Mouse (Mus musculus): Measurements from ENCODE around the gene Bcl6. TPM values are rescaled to one million over a fixed set of nuclear protein-coding genes. Genes with fewer than 3 reads are reported as not detected.

Gene Bcl6
- total RNA-seq, 2 experiments from 2014 or later: 2.1 to 5.7 TPM

DNA sequence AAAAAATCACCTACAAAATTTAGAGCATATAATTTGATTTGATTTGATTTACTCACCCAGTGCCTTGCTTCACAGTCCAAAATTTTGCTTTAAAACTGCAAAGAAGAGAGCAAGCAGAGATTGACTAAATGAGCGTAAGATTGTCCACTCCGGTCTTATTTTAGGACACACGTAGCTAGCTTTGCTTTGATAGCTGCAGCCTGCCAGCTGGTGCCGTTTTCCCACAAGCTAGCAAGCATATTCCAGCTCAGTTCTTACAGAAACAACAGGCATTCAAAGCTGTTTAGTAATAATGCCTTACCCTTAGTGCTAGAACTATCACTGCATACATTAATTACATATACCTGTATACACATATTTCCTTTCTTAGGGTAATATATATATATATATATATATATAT lies 10.2 kb downstream of the Bcl6 start:
- ATAC-seq (replicated peaks; ENCODE audit: poor library complexity, severe bottlenecking): no peak

DNA sequence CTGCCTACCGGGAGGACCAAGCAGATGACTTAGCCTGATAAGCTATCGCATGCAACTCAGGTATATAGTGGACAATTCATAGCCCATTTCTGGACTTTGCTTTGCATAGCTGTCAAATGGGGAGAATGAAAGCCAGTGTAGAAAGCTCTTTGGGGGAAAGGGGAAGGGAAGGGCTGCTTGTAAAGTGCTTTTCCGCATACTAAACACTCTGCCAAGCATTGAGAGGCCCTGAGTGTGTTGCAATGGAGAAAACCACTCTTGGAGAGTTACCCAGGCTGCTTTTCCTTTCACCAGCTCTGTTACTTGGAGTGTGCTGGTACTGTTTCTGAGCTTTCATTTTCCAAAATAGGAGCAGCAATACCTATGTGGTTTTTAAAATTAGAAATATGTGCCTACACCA lies 10.9 kb downstream of the Bcl6 start:
- no peak for ATAC-seq (replicated peaks; ENCODE audit: poor library complexity, severe bottlenecking)

DNA sequence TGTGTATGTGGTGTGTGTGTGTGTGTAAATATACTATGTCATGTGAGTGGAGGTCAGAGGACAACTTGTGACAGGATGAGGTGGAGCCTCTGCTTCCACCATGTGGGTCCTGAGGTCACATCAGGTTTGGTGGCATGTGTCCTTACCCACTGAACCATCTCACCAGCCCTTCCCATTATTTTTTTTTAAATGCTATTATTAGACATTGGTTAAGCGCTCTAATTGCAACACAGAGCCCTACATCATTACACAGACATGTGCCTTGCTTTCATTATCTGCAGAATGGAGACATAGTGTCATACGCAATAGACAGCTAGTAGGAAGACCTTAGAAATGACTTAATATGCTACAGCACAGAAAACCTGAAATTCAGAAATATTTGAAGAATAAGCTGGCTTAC lies 12.5 kb downstream of the Bcl6 start:
- ATAC-seq (replicated peaks; ENCODE audit: poor library complexity, severe bottlenecking): peak; percentile 38

DNA sequence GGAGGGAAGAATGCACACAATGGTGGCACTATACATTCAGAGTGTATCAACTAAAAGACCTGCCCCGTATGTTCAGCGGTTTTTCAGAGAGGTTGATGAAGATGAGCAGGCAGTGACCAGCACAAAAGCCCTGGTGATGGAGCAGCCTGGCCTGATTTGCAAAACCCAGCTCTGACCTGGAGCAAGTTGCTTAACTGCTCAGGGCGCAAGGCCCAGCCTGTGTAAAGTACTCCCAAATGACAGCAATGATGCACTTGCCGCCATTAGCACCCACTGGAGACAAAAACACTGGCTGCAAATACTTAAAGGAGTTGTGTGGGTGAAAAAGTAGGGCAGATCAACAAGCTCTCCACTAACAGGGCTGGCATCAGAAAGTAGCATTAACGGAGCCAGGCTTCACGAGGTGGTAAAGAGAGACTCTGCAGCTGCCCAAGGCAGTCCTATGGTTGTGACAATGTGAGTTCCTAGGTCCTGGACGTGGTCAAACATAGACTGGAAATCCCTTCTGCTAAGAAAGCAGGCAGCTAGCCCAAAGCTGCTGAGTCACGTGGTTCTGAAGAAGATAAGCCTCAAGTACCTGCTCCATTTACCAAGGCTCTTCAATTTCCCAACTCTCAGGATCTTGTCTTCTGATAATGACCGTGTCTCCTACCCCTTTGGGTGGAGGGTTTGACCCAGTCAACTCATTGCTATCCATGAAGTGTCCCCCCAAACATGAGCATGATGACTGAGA lies 14.9 kb downstream of the Bcl6 start:
- ATAC-seq (replicated peaks; ENCODE audit: poor library complexity, severe bottlenecking): no peak

DNA sequence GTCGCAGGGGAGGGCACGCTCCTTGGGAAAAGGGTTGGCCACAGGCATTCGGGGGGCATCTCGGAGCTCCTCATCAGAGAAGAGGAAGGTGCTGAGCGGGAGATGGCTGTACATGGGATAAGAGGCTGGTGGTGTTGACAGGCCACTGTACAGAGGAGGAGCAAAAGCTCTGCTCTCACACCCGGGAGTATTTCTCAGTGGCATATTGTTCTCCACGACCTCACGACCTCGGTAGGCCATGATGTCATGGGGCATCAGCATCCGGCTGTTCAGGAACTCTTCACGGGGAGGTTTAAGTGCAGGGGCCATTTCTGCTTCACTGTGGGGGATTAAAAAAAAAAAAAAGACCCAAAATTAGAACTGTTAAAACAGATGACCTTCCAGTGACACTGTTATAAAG lies 15.8 kb downstream of the Bcl6 start:
- ATAC-seq (replicated peaks; ENCODE audit: poor library complexity, severe bottlenecking): no peak

DNA sequence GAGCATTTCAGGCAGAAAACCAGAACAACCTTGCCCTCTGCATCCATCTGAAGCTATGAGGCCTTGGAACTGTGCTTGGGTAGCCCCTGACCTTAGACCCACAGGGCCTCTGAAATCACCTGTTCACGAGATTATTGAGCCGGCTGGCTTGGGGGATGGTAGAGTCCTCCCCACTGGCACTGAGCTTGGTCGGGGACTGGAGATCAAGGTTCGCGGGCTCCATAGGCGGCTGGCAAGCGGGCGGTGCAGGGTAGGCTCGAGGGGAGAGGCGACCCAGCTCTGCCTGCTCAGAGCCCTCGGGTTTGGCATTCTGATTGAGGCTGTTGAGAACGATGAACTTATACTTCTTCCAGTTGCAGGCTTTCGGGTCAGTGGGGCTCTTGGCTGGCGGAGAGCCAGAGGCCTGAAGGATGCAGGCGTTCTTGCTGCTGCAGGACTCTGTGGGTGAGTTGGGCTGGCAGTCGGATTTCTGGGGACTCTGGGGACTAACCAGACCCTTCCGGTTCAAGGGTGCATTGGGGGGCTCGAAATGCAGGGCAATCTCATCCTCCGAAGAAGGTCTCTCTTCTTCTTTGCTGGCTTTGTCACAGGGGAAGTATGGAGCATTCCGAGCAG lies 16.4 kb downstream of the Bcl6 start:
- ATAC-seq (replicated peaks; ENCODE audit: poor library complexity, severe bottlenecking): no peak

DNA sequence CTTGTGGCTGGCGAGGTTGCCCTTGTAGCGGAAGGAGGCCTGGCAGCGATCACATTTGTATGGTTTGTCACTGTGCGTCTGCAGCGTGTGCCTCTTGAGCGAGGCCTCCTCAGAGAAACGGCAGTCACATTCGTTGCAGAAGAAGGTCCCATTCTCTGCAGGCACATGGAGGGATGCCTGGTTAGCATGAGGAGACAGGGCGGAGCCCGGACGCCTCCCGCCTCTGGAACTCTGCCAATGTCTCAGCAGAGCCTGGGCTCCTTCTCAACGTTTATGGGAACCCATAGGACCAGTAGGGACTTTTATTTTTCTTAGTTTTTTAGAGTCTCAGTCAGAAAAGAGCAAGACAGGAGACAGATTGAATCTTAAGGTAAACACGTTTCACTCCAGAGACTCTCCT lies 18.7 kb downstream of the Bcl6 start:
- ATAC-seq (replicated peaks; ENCODE audit: poor library complexity, severe bottlenecking): no peak

DNA sequence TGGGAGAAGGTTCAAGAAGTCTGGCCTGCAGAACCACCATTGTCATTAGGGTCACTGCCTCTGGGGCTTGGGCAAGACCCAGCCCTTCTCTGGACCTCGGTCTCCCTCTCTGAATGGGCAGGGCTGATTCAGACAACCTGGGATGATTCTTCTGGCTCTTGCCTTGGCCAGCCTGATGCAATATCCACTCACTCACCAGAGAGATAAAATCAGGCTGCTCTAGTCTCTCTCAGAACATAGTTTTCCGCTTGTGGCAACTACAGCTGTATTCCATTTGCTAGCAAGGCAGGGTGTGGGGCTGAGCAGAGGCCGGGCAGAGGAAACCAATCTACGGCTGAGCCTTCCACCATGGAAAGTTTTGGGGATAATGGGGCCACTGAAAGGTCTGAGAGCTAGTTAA lies 19.8 kb downstream of the Bcl6 start:
- no peak for ATAC-seq (replicated peaks; ENCODE audit: poor library complexity, severe bottlenecking)

DNA sequence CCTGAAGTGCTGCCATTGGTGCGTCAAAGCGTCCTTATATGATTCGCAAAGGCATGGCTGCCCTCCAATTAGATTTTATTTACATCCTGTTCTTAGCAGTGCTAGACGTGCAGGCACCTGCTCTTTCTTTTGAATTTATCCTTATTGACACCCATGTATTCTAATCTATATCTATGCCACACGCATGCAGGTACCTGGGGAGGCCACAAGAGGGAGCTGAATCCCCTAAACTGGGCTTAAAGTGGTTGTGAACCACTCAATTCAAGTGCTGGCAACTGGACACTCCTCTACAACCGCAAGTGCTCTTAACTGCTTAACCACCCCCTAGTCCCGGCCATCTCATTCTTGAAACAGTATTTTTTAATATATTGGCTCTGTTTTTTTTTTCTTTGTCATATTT lies 21.4 kb downstream of the Bcl6 start:
- ATAC-seq (replicated peaks; ENCODE audit: poor library complexity, severe bottlenecking): 0 out of 2 replicates have a peak, but pooled peaks have one; percentile 46

DNA sequence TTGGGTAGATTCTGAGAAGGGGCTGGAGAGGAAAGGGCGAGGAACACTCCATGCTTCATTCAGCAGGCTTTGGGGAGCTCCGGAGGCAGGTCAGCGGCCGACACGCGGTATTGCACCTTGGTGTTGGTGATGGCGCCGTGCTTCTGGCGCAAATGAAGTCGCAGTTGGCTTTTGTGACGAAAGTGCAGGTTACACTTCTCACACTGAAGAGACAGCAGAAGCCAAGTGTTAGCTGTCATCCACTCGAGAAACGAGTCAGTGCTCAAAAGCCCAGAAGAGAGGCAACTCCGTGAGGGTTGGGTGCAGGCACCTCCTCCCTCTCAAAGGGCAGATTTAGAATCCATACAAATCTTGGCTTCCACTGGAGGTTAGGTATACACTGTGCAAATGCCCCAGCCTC lies 22.6 kb downstream of the Bcl6 start:
- no peak for ATAC-seq (replicated peaks; ENCODE audit: poor library complexity, severe bottlenecking)

DNA sequence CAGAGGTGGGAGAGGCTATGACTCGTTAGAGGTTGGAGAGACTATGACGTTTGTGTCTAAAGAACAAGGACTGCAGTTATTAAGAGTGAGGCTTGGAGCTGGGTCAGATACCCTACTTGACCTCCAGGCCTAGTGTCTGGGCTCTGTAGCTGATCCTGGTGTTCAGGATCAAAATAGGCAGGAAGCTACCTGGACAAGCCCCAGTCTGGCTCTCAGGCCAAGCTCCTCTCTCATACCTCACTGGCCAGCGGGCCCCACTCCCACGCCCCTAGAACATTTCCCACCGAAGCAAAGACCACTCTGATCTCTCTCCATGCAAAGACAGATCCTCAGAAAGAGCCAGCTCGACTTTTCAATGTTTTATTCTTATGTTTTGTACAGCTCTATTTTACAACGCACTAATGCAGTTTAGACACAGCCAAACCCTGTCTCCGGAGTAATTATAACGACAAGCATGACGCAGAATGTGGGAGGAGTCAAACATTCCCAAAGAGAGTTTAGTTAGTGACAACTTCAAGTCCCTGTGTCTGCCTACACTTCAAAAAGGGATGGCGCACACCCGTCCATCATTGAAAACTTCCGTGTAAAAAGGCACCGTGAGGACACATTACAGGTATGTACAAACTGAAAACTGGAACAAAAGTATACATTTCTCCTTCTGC lies 23.8 kb downstream of the Bcl6 start:
- ATAC-seq (replicated peaks; ENCODE audit: poor library complexity, severe bottlenecking): no peak

DNA sequence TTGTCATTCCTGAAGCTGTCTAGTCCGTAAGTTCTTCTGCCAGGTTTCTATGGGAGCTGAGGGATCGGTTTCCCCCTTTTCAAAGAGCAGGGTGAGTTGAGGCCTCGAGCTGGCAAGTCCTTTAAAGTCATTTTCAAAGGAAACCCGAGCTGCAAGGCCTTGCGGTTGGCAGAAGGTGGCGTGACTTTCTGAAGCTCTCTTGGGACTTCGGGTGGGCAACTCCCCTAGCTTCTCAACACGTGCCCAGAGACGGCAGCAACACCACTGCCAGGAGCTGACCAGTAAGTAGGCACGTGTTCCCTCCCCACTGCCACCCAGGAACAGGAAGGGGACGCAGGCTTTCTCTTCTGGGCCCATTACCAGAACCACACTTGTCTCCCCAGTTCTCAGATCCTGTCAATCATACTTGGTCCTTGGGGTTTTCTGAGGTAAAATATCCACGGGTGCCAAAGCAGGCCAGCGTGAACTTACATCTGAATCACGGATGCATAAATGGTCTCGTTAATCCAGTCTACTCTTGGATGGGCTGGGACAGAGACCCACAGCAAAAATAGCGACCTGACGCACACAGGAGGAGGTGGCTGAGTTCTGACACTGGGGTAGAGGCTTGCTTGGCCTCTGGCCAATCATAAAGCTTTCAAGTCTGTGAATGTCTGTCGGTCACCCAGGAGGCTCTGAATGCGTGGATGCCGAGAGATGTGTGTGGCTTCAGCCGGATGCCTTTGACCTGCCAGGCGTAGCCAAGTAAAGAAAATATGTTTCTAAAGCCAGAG lies 24.6 kb downstream of the Bcl6 start:
- ATAC-seq (replicated peaks; ENCODE audit: poor library complexity, severe bottlenecking): no peak

DNA sequence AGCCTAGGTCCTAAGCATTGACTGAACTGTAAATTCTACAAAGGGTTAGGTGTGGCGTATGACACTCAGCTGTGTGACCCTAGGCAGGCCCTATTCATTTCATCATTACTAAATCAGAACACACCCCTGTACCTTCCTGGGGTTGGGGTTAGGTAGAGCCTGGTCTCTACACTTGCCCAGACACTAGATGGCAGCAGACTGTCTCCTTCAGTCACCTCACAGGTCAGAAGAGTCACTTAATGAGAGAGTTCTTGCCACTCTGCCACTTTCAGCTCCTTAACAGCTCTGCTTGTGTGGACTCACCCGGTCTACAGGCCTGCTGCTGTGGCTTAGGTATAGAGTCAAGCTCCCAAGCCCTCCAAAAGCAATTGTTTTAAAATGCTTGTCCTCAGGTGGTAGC lies 26.3 kb downstream of the Bcl6 start:
- ATAC-seq (replicated peaks; ENCODE audit: poor library complexity, severe bottlenecking): 0 out of 2 replicates have a peak, but pooled peaks have one; percentile 14

DNA sequence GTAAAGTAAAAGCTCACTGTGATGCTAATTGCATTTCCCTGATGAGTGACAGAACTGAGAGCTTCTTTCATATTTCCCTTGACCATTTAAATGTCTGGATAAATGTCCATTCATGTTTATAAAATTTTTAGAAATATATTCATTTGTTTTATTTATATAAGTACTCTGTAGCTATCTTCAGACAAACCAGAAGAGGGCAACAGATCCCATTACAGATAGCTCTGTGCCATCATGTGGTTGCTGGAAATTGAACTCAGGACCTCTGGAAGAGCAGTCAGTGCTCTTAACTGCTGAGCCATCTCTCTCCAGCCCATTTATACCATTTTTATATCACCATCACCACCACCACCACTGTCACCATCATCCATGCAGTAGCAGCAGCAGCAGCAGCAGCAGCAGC lies 29.7 kb downstream of the Bcl6 start:
- no peak for ATAC-seq (replicated peaks; ENCODE audit: poor library complexity, severe bottlenecking)

DNA sequence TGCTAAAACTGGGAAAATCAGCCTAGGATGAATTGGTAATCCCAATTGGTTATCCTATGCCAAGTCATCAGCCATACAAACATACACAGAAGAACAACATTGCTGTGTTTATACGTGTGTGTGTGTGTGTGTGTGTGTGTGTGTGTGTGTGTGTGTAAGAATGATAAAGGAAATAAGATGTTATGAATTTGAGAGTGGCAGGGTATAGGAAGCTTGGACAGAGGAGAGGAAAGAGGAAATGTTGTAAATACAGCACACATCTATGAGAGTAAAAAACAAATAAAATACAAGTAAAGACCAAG lies 34.7 kb downstream of the Bcl6 start:
- ATAC-seq (replicated peaks; ENCODE audit: poor library complexity, severe bottlenecking): no peak

DNA sequence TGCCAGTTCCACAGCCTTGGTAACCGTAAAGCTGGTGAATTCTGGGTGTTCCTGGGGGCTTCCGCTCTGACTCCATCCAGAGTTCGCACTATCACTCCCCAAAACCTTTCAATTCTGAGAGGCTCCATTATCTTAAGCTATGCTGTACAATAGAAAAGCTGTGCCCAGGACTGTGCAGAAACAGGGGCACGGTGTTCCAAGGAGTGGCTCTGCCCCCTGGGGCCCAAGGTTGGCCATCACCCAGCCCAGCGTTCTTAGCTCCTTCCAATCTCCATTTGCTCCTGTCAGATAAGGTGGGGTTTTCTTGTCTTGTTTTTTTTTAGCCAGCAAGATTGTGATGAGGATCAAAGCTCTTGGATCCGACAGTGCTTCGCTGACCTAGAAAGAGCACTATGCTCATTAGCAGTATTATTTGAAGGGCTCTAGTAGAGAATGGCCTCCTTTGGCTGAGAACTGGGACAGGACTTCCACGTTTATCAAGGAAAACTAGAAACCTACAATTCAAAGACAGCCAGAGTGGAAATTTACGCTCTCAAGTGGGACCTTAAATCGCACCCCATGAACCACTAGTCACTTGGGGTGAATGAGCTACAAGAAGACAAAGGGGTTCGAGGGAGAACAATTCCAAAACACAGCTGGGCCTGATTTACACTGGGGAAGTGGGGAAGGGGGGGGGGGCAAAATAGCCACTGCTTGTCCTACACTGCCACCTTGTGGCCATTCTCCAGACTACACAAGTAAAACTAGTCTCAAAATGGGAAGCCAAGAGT lies 35.3 kb downstream of the Bcl6 start:
- ATAC-seq (replicated peaks; ENCODE audit: poor library complexity, severe bottlenecking): peak; percentile 55

DNA sequence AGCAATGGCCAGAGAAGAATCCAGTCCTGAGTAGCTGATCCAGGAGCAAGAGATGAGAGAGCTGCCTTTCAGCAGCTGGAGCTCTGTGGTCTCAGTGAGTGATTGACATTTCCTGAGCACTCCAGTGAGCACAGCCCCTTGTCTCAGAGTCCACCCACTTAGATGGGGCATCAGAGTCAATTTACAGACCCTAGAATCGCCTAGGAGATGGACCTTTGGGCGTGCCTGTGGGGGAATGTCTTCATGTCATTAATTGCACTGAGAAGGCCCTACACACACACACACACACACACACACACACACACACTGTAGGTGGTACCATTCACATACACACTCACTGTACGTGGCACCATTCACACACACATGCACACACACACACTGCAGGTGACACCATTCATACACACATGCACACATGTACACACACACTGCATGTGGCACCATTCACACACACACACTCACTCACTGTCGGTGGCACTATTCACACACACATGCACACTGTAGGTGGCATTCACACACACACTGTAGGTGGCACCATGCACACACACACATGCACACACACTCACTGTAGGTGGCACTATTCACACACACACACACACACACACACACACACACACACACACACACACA lies 36.4 kb downstream of the Bcl6 start:
- no peak for ATAC-seq (replicated peaks; ENCODE audit: poor library complexity, severe bottlenecking)

DNA sequence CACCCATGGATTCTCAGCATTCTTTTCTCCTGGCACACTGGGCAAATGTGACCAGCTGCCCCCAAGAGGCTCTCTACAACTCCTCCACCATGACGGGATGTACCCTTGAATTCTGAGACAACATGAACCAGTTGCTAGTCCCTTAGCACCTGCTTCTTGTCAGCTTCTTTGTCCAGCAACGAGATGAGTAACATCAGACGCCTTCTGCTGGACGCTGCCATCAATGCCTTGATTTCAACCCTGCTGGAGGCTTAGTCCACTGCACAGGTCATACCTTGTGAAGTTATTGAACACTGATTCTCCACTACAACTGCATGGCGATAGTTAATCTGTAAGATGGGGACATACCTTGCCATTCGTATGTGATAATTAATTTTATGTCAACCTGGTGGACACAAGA lies 41.0 kb downstream of the Bcl6 start:
- no peak for ATAC-seq (replicated peaks; ENCODE audit: poor library complexity, severe bottlenecking)

DNA sequence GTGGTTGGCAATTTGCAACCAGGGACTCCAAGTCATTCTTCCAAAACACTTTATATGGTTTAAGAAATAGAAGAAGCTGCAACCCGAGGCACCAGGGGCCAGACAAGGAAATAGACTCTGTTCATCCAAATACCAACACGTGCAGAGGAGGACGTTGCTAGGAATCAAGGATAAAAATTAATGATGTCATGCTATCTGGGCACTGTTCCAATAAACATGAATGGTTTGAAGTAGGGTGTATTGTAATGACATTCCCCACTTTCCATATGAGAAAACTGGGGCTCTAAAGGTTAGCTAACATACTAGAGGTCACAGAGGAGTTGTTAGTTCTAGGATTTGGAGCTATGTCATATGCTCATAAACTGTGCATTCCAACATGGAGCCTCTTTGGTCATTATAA lies 43.9 kb downstream of the Bcl6 start:
- ATAC-seq (replicated peaks; ENCODE audit: poor library complexity, severe bottlenecking): no peak

DNA sequence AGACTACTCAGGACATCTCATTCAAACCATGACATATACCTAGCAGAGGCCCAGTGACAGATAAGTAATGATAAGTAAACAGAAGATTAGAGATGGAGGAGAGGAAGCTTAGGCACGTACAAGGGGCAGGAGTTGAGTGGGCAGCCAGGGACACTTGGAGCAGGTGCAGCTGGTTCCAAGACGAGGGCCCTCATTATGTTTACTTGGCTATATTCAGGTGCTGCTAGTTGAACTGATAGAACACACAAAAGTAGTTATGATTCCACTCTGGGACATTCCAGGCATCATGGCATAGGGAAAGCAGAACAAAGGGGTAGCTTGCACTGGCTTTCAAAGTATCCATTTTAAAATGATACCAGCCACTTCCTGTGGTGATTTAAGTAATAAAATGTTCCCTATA lies 54.3 kb downstream of the Bcl6 start:
- ATAC-seq (replicated peaks; ENCODE audit: poor library complexity, severe bottlenecking): no peak
